Mouse (Mus musculus) gastrocnemius, postnatal 4 days (tissue): ENCODE measurements around the gene Ndel1. TPM values are rescaled to one million over a fixed set of nuclear protein-coding genes. Genes with fewer than 3 reads are reported as not detected.

ENCODE experiments used
- DNase-seq, 2 experiments: peaks; one replicate each; pipeline ENCODE4 v3.0.0; 2021 to 2022; ENCODE audit warnings: low spot score in 2 of 2, mixed read lengths in 2 of 2
- total RNA-seq, 2 experiments: library from RNA; stranded (reverse); gene quantifications; 2 replicates each; pipeline ENCODE4 v1.2.3; 2021

Ndel1 gene
- total RNA-seq, 2 experiments from 2014 or later: 76.4 to 86.4 TPM

DNA sequence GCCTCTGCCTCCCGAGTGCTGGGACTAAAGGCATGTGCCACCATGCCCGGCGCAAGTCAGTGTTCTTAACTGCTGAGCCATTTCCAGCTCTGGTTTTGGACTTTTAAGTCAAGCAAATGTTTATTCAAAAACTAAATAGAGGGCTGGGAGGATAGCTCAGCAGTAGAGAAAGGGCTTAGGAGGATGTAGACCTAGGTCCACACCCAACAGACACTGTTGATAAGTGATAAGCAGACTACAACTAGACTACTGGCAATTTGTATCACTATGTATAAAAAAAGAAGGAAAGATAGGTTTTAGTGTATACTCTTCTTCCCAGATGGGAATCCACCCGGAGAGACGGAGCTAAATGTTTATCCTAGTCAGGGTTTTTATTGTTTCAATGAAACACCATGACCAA lies 24.6 kb upstream of the Ndel1 start:
- no peak for DNase-seq

DNA sequence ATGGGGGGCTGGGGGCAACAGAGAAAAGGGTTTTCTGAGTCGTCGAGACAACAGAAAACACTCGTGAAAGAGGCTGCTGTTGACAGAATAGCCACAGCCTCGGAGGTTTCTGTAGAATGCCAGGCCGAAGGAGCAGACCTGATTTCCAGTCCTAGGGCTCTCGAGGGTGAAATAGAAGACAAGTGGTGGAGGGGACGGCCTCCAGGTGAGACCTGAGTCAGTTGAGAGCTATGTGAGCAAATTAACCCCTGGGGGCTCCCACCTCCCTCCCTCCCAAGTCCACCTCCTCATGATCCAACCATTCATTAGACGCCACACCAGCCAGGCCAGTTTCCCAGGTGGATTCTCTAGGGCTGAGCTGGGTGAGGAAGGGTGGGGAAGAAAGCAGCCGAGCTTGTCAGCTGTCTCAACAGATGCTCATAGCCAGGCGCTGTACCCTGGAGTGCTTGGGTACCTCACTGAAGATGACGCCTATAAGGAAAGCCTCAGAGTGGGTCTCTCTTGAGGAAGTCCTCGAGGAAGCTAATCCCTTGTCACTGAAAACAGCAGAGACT lies 22.3 kb upstream of the Ndel1 start:
- no peak for DNase-seq

- DNase-seq: no peak
Observed at GRCm38 (mm10) chr11:68892233-68892832, 20.7 kb upstream of the Ndel1 start.

DNA sequence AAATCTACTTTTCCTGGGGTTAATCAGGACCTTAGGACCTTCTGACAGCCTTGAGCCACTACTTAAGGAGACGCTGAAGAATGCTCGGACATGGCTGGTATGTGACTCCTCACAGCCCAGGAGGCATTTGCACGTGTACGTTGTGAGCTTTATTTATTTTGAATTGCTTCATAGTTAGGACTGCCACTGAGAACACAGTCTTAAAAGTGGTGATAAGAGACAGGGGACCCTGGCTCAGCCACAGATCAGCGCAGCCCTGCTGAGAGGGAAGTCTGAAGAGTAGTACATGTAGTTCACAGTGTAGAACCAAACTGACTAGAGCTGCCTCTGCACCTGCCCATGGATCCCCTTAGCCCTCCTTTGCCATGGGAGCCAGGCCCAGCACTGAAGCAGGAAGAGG lies 20.2 kb upstream of the Ndel1 start:
- no peak for DNase-seq

DNA sequence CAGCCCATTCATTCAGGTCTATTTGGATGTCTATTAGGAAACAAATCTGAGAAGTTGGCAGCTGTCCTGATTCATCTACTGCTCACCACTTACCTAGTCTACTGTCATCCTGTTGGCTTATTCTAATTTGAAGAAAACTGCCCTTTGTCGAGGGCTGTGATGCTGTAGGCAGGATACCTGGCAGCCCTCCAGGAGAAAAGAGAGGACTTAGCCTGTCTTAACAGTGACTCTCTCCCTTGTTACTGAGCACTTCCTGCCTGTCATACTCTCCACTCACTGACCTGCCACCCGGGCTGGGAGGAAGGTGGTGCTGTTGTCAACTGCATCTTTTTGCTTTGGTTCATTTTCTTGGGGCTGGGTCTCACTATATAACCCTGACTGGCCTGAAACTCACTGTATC lies 19.0 kb upstream of the Ndel1 start:
- DNase-seq: no peak

DNA sequence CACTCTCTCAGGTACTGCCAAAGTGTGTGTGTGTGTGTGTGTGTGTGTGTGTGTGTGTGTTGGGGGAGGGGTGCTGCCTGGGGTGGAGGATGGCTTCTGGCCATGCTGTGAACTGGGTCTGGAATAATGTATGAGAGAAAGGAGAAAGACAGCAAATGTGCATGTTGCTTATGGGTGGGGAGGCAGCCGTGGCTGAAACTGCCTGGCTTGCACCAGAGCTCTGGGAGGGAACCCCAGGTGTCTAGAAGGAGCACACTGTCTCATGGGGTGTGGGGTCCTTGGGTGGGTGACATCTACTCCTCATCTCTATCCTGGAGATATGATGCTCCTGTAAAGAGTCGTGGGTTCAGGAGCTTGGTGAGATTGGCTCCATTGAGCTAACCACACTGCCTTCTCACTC lies 17.0 kb upstream of the Ndel1 start:
- no peak for DNase-seq

DNA sequence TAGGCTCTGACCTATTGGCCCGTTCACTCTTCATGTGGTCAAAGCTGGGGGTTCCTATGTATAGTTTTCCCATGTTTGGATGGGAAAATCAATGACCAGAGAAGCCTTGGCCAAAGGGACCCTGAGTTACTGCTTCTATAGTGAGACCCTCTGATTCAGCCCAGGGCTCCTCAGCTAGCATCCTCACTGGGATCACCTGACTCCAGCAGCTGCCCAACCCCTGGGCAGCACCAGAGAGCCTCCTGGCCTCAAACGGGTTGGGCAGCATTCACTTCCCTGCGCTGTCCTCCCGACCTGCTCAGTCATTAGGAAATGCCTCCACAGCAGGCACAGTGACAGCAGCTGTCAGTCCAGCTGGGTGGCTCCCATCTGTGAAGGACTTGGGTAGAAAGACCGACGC lies 16.6 kb upstream of the Ndel1 start, which contains the start of gene Rnf222:
Rnf222 (plus strand) TSS at position 301 of the 400 bp plus-strand sequence.
- no peak for DNase-seq

DNA sequence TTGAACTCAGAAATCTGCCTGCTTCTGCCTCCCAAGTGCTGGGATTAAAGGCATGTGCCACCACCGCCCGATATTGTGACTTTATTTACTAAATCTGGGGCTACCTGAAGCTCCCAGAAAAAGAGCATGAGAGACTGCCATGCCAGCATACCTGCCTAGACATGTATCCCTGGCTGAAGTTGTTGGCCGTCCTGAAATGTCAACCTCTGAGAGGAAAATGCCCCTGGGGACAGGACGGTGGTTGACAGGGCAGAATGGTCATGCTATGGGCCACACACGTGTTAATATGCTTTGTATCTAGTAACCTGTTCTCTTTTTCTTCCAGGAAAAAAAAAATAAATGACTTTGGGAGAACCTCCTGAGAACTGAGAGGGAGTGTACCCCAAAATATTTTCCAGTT lies 14.4 kb upstream of the Ndel1 start:
- no peak for DNase-seq

- no peak for DNase-seq
Observed at GRCm38 (mm10) chr11:68884368-68884767, 12.7 kb upstream of the Ndel1 start.

DNA sequence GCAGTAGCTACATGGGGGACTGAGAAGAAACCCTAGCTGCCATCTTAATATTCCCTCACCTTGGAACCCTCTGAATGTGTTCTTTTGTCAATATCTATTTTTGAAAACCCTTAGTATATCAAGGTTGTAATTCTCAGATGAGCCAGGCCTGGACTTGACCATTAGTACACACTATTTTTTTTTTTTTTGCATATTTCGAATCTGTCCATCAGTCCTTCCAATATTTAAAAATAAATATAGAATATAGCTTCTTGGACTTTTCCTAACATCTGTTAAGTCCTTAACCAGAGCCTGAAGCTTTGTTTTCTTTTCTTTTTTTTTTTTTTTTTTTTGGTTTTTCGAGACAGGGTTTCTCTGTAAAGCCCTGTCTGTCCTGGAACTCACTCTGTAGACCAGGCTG lies 12.2 kb upstream of the Ndel1 start:
- DNase-seq: no peak

DNA sequence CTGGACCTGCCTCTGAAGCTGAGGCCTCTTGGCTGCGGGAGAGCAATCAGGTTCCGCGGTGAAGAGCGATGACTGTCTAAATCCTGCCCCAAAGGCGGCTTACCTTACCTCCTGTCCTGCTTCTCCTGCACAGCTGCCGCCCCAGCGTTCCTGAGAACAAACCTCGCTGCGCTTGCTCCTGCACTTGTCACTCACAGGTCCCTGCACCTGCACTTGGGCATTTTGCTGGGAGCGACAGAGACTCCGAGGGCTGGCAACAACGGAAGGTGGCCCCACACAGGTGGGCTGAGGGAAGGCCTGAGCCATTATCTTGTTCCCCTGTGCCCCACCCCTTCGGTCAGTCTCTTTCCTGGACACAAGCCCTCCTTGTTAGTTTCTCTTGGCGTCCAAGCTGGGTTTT lies 10.4 kb upstream of the Ndel1 start:
- DNase-seq: no peak

GRCm38 (mm10) chr11:68878811-68879210 lies 7.2 kb upstream of the Ndel1 start:
- DNase-seq: no peak

DNA sequence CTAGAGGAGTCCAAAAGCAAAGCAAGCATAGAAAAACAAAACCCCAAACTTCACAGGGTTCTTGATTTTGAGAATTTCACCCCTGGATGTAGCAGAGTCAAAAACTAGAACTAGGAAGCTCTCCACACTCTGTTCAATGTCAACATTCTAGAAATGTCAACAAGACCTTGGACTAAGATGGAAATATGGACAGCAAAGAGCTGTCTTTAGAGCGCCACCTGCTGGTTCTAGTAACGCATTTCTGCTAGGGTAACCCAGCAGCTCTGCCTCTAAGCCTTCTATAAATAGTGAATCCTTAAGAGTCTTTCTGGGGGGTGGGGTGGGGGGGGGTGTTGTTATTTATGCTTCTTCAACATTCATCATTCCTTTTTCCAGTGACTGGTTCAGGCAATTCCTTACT lies 3.2 kb upstream of the Ndel1 start:
- DNase-seq: peak in 1 of 2 experiments; percentile 56

DNA sequence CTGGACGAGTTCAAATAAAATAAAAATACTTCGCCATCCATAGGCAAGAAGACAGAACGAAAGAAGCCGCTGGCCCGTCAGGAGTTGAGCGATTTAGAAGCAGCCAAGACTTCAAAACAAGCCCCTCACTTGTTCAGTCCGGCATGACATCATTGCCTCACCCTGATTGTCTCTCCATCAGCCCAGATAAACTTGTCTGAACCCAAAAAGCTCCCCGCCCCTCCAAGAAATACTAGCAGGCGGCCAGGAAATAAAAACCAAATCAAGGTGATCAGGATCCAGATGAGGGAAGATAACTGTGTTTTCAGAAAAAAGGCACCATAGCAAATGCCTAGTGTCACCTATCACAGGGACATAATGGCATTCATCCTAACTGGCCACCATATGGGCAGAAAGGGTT lies 381 bp downstream of the Ndel1 start:
- DNase-seq: no peak

DNA sequence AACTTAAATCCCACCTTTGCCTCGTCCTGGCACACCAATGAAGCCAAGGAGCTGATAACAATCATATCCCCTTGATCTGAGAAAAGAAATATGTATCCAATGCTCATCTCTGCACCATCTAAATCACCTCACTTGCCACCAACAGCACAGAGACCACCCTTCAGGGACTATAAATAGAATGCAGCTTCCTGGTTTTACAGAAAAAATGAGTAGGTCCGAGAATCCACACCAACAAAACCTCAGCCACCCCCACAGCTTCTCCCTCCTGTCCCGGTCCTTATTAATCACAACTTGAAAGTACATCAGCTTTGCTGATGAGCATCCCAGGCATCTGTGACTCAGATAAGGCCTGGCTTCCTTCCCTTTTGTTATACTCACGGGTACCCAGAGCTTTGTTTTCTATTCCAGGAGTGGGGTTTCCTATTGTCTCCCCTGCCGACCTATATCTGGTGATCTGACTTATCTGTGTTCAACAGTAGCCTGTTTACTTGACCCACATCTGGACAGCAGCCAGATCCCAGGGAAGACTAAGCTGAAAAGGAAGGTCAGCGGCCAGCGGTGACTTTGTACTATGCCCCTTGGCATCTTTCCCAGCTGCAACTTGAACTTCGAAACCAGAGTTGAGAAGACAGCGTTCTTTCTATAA lies 7.0 kb downstream of the Ndel1 start:
- peak; percentile 32 to 69 for DNase-seq

- no peak for DNase-seq
Observed at GRCm38 (mm10) chr11:68863631-68864091, 8.0 kb downstream of the Ndel1 start.

DNA sequence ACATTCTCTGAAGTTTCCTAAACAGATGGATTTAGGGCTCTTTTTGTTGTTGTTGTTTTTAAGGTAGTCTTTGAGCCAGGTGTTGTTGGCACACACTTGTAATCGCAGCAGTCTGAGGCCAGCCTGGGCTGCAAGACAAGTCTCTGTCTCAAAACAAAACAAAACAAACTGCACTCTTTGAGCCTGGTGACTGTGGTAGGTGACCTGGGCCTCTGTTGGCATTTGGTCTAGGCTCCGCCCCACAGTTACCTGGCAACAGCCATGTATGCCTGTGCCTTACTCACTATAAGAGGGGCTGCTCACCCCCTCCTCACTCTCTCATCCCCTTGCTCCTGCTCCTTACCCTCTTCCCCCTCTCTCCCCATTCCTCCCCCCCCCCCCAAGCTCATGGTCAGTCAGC lies 9.4 kb downstream of the Ndel1 start:
- no peak for DNase-seq

DNA sequence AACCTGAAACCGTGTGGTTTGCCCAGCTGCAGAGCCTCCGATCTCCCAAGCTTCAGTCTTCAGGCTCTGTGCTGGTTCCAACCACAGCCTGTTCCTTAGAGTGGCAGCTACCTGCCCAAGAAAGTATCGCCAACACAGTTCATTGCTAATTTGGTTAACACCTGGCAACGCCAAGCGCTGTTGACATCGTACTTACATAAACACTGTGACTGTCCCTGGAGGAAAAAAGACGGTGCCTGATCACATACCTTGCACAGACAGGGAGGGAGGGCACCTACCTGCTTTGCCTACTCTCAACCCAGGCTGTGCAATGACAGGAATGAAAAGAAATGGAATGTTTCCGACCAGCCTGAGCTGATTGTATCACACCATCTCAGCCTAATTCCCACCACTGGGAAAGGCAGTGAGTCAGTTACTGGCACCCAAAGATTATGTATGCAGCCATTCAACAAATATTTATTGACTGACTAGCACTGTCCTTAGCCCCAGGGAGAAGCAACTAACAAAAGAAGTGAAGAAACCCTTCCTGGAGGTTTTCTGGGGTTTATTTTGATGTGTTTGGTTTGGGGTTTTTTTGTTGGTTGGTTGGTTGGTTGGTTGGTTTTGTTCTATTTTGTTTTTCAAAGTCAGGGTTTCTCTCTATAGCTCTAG lies 11.6 kb downstream of the Ndel1 start:
- DNase-seq: no peak

DNA sequence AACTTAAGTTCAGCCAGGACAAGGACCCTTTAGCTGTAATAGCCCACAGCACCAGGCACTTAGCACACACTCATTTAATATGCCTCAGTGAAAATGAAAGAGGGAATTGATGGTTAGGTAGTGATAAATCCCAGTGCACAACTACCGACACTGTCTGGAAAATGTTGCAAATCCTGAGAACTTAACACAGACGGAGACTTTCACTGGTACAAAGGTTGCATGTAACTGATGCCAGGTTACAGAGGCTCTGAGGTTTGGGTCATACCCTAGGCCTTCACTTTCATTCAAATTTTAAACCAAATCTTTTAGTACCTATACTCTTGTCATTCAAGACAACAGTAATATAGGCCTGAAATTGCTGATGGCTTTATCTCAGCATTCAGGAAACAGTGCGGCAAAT lies 14.3 kb downstream of the Ndel1 start:
- DNase-seq: no peak

DNA sequence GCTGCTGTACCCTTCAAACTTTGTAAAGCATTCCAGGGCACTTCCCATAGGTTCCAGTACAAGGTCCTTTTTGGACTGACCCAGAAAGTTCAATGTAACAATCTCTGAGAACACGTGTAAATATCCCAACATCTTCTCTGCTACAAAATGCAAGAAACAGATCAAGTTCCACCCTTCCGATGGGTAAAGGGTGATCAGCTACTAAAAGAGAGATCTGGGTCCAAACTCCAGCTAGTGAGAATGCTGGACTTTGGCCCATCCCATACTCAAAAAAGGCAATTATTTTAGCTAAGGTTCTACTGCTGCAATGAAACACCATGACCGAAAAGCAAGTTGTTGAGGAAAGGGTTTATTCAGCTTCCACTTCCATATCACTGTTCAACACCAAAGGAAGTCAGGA lies 17.0 kb downstream of the Ndel1 start:
- no peak for DNase-seq

GRCm38 (mm10) chr11:68853611-68854401 lies 17.9 kb downstream of the Ndel1 start:
- no peak for DNase-seq
